Mouse (Mus musculus): ENCODE measurements at regions not wholly inside any gene's neighbourhood (a gene's known extent, or its start where the extent isn't known, plus 50 kb on each side); places are given as distances from the start of the nearest gene placed in this dataset.

- no peaks in the 10 kb centered on the region for H3K36me3 ChIP-seq
- H3K4me3 ChIP-seq = peak overlapping the region; percentile 31; the same call in 1 of the 2 replicates
- 27% methylated on average over 17 of the region's 17 CpGs for WGBS
- peaks cover 3% of the 10 kb centered on the region; the same call in 1 of the 2 replicates for H3K27me3 ChIP-seq (ENCODE audit: insufficient read depth, poor library complexity, severe bottlenecking)
- peak overlapping the region; percentile 56; the same call in 1 of the 2 replicates for H3K27ac ChIP-seq
- H3K4me1 ChIP-seq = peaks cover 39% of the 10 kb centered on the region
- no peaks in the 10 kb centered on the region for H3K9me3 ChIP-seq
- no peak for DNase-seq (ENCODE audit: low spot score)
Measured at GRCm38 (mm10) chr5:100217178-100218035, 57.8 kb upstream of the Tmem150c start.

- no peaks in the 10 kb centered on the region for H3K27me3 ChIP-seq (ENCODE audit: insufficient read depth, poor library complexity, severe bottlenecking)
- no peak for DNase-seq (ENCODE audit: low spot score)
- H3K27ac ChIP-seq = no peak overlapping the region
- no peaks in the 10 kb centered on the region for H3K36me3 ChIP-seq
- peaks cover 44% of the 10 kb centered on the region for H3K4me1 ChIP-seq
- H3K4me3 ChIP-seq = no peak overlapping the region
- H3K9me3 ChIP-seq = no peaks in the 10 kb centered on the region
- 69% methylated on average over 8 of the region's 8 CpGs for WGBS
Measured at GRCm38 (mm10) chr5:100213901-100214300, 54.3 kb upstream of the Tmem150c start.

- peaks cover 14% of the 10 kb centered on the region; the same call in 1 of the 2 replicates for H3K27me3 ChIP-seq (ENCODE audit: insufficient read depth, poor library complexity, severe bottlenecking)
- H3K27ac ChIP-seq = no peak overlapping the region
- H3K9me3 ChIP-seq = no peaks in the 10 kb centered on the region
- no peak for DNase-seq (ENCODE audit: low spot score)
- H3K4me1 ChIP-seq = peaks cover 37% of the 10 kb centered on the region
- H3K36me3 ChIP-seq = no peaks in the 10 kb centered on the region
- WGBS = 60% methylated on average over 5 of the region's 5 CpGs
- H3K4me3 ChIP-seq = no peak overlapping the region
Measured at GRCm38 (mm10) chr5:100210708-100211107, 51.1 kb upstream of the Tmem150c start.
